Mouse (Mus musculus) layer of hippocampus, adult 9-10 months (tissue): Measurements from ENCODE around the gene Vwa3a.
A peak's percentile ranks its signal among the peaks of the same experiment; 100 is the strongest.

Source experiments
- DNase-seq: peaks from one replicate; pipeline ENCODE4 v3.0.0; 2022; ENCODE audit warnings: low spot score

The Vwa3a gene

DNA sequence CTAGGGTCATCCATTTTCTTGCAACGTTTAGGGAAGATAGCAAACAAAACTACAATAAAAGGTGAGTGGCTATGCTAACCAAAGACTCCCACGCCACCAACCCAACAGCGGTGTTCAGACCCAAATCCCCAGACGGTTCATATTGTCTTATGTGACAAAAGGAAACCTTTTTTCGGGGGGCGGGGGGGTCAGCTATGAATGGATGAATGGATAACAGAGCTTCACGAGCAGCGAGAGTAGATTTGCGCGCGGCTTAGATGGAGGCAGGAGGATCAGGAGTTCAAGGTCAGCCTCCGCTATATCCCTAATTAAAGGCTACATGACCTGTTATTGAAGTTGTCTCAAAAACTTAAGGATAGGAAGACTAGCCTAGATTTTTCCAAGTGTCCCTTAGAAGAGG lies 97.2 kb downstream of the Vwa3a start:
- DNase-seq = no peak

DNA sequence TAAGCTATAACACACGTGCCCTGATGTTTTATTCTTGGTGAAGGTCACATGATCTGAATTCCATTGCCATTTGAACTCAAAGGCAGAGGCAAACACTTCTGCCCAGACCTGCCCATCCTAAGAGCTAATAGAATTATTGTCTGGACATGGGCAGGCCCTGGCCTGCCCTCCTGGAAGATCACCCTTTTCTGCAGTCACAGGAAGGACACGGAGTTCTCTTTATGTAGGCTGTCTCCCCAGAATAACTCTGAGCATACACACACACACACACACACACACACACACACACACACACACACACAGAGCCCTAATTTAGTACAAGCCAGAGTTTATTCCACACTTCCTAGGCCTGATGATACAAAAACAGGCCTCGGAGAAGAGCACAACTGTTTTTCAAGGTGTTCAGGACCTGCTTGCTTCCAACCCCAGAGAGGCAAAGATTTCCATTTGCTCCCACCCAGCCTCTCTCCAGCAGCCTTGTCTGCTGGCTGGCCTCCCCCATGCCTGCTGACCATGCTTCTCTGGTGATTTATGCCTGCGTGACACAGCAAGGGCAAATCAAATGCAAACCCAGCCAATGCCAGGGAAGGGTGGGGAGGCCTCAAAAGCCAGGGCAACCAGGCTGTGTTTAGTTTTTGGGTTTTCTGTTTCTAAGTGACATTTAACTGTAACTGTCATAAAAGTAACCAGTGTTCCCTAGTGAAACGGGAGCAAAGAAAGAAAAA lies 99.5 kb downstream of the Vwa3a start:
- no peak for DNase-seq

DNA sequence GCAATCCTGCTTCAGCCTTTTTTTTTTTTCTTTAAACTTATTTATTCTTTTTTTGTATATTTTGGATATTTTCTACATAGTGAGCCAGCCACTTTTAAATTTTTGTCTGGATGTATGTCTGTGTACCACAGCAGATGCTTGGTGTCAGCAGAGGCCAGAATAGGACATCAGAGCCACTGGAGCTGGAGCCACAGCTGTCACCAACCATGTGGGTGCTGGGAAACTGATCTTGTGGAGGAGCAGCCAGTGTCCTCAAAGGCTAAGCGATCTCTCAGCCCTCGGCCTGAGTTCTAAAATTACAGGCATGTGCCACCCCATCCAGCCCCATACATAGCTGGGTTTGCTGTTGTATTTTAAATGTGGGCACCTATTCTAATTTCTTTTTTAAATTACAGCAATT lies 100.7 kb downstream of the Vwa3a start:
- DNase-seq = no peak

- no peak for DNase-seq
Measured at GRCm38 (mm10) chr7:120842345-120843036, 103.4 kb downstream of the Vwa3a start, which contains the start of gene Eef2k. Gene Eef2k (plus strand): TSS chr7:120842831.

- DNase-seq = peak; percentile 75
Measured at GRCm38 (mm10) chr7:120843037-120843621, 104.0 kb downstream of the Vwa3a start.

- DNase-seq = no peak
Measured at GRCm38 (mm10) chr7:120843852-120844435, 104.8 kb downstream of the Vwa3a start.

- DNase-seq = no peak
Measured at GRCm38 (mm10) chr7:120844689-120845088, 105.6 kb downstream of the Vwa3a start.

- no peak for DNase-seq
Measured at GRCm38 (mm10) chr7:120848831-120849512, 109.9 kb downstream of the Vwa3a start.

GRCm38 (mm10) chr7:120850165-120850564 lies 111.0 kb downstream of the Vwa3a start:
- no peak for DNase-seq
